Mouse (Mus musculus) CH12.LX (cell line): ENCODE results near the gene Zfpm1. TPM values are rescaled to one million over a fixed set of nuclear protein-coding genes. Genes with fewer than 3 reads are reported as not detected.
A peak's percentile ranks its signal among the peaks of the same experiment; 100 is the strongest.

Experiments
- DNase-seq: peaks from one replicate; pipeline ENCODE4 v3.0.0-alpha.2; 2013; ENCODE audit errors: extremely low read depth
- H3K27ac ChIP-seq: 2 replicates; pipeline ENCODE4 v1.5.1; 2012; ENCODE audit warnings: low read depth, mild to moderate bottlenecking, control low read depth, moderate library complexity; ENCODE audit not compliant: insufficient read depth
- H3K27me3 ChIP-seq: replicated peaks from 2 replicates; pipeline ENCODE3; 2012; ENCODE audit warnings: inconsistent platforms
- H3K36me3 ChIP-seq, 2 experiments: replicated peaks in 1 of 2; 2 replicates each; pipeline versions ENCODE3 to v1.6.1; 2012; ENCODE audit warnings: inconsistent platforms in 1 of 2, low read length in 1 of 2, mild to moderate bottlenecking in 1 of 2, mixed read lengths in 1 of 2, moderate library complexity in 1 of 2; ENCODE audit not compliant: control insufficient read depth in 1 of 2, insufficient read depth in 1 of 2
- H3K4me1 ChIP-seq, 2 experiments: 2 replicates each; pipeline ENCODE4 v1.6.1; 2012; ENCODE audit warnings: inconsistent platforms in 1 of 2, moderate library complexity in 1 of 2; ENCODE audit not compliant: insufficient read depth in 2 of 2, control insufficient read depth in 1 of 2
- H3K4me2 ChIP-seq: 2 replicates; pipeline ENCODE4 v1.6.1; 2012; ENCODE audit warnings: low read depth, mild to moderate bottlenecking, control low read depth; ENCODE audit not compliant: poor library complexity, insufficient read depth, severe bottlenecking
- H3K4me3 ChIP-seq, 3 experiments: fragments of 150-350 bp in 1 of 3; sonication (generic) in 1 of 3; replicated peaks in 1 of 3; 2 replicates each; pipeline versions ENCODE3 to v1.5.1; 2011 to 2012; ENCODE audit warnings: low read depth in 2 of 3, low read length in 2 of 3, mild to moderate bottlenecking in 2 of 3, moderate library complexity in 2 of 3, control low read depth in 1 of 3, improper control_type of control experiment in 1 of 3, inconsistent platforms in 1 of 3, mixed read lengths in 1 of 3; ENCODE audit not compliant: poor library complexity in 1 of 3
- H3K79me2 ChIP-seq: replicated peaks from 2 replicates; pipeline ENCODE4 v1.6.1; 2012; ENCODE audit warnings: mild to moderate bottlenecking, moderate library complexity; ENCODE audit not compliant: control insufficient read depth, poor library complexity, insufficient read depth, severe bottlenecking; ENCODE audit errors: extremely low read depth
- H3K9ac ChIP-seq: 2 replicates; pipeline ENCODE4 v1.6.1; 2012; ENCODE audit warnings: low read depth, mild to moderate bottlenecking, control low read depth, moderate library complexity; ENCODE audit not compliant: insufficient read depth
- H3K9me3 ChIP-seq: replicated peaks from 2 replicates; pipeline ENCODE3; 2012; ENCODE audit warnings: low read length, inconsistent platforms, mixed read lengths
- CTCF ChIP-seq, 2 experiments: IDR thresholded peaks in 1 of 2; conservative IDR thresholded peaks in 1 of 2; 2 replicates each; pipeline ENCODE4 v1.5.1; 2011 to 2012; ENCODE audit warnings: low read depth in 2 of 2, low read length in 2 of 2, improper control_type of control experiment in 1 of 2, inconsistent platforms in 1 of 2, mild to moderate bottlenecking in 1 of 2, moderate library complexity in 1 of 2
- ELF1 ChIP-seq: IDR thresholded peaks from 2 replicates; pipeline ENCODE4 v1.6.1; 2014; ENCODE audit warnings: low read depth, mild to moderate bottlenecking, inconsistent platforms, low read length, improper control_type of control experiment
- HCFC1 ChIP-seq: IDR thresholded peaks from 2 replicates; pipeline ENCODE4 v1.6.1; 2012; ENCODE audit warnings: low read depth, mild to moderate bottlenecking, inconsistent platforms, low read length, improper control_type of control experiment
- JUN ChIP-seq: IDR thresholded peaks from 2 replicates; pipeline ENCODE4 v1.6.1; 2011; ENCODE audit warnings: low read depth, mild to moderate bottlenecking, low read length, improper control_type of control experiment, moderate library complexity; ENCODE audit not compliant: insufficient read depth
- JUND ChIP-seq: conservative IDR thresholded peaks from 2 replicates; pipeline ENCODE4 v1.6.1; 2011; ENCODE audit warnings: low read depth, low read length, improper control_type of control experiment
- KAT2A ChIP-seq: IDR thresholded peaks from 2 replicates; pipeline ENCODE4 v1.6.1; 2012; ENCODE audit warnings: low read length, improper control_type of control experiment, inconsistent platforms; ENCODE audit not compliant: insufficient replicate concordance
- MAFK ChIP-seq: IDR thresholded peaks from 2 replicates; pipeline ENCODE4 v1.6.1; 2011; ENCODE audit warnings: low read length, improper control_type of control experiment; ENCODE audit not compliant: insufficient replicate concordance
- MEF2A ChIP-seq: IDR thresholded peaks from 2 replicates; pipeline ENCODE4 v1.6.1; 2014; ENCODE audit warnings: low read depth, mild to moderate bottlenecking, inconsistent platforms, low read length, improper control_type of control experiment, borderline replicate concordance
- NELFE ChIP-seq: IDR thresholded peaks from 2 replicates; pipeline ENCODE4 v1.6.1; 2011; ENCODE audit warnings: low read depth, low read length, improper control_type of control experiment
- RAD21 ChIP-seq: IDR thresholded peaks from 2 replicates; pipeline ENCODE4 v1.6.1; 2011; ENCODE audit warnings: low read depth, mild to moderate bottlenecking, low read length, improper control_type of control experiment, moderate library complexity
- RCOR1 ChIP-seq: conservative IDR thresholded peaks from 2 replicates; pipeline ENCODE4 v1.6.1; 2012; ENCODE audit warnings: low read depth, mild to moderate bottlenecking, inconsistent platforms, low read length, improper control_type of control experiment
- UBTF ChIP-seq: IDR thresholded peaks from 2 replicates; pipeline ENCODE4 v1.6.1; 2012; ENCODE audit warnings: low read depth, mild to moderate bottlenecking, inconsistent platforms, low read length, improper control_type of control experiment, moderate library complexity
- ZNF384 ChIP-seq: IDR thresholded peaks from 2 replicates; pipeline ENCODE4 v1.6.1; 2012; ENCODE audit warnings: low read depth, low read length, improper control_type of control experiment, inconsistent platforms
- dilution Hi-C: fragments of 300-500 bp; cut with MboI; formaldehyde crosslinking; loops from 2 replicates; pipeline ENCODE4 v1.14.3; 2020; ENCODE audit warnings: low sequenced_read_pairs; ENCODE audit not compliant: extremely low pct_unique_long_range_greater_than_20kb, extremely low pct_ligation_motif_present
- in situ Hi-C: fragments of 300-500 bp; cut with MboI; formaldehyde crosslinking; loops from 3 replicates; pipeline ENCODE4 v1.14.3; 2019; ENCODE audit warnings: low sequenced_read_pairs, low pct_ligation_motif_present, low pct_unique_long_range_greater_than_20kb, mixed read lengths
- polyA plus RNA-seq: library from polyadenylated mRNA; unstranded; fragments of >175 nt; gene quantifications from 2 replicates; pipeline ENCODE4 v1.2.1, GENCODE M21; 2012; ENCODE audit warnings: low read depth; ENCODE audit not compliant: insufficient read length
- total RNA-seq, 2 experiments: library from RNA; depleted of rRNA; stranded (reverse); fragments of 300-350 nt in 1 of 2; fragments of >200 nt in 1 of 2; gene quantifications; 2 replicates each; pipeline ENCODE4 v1.2.3; 2012 to 2014

Zfpm1 gene
- total and polyA plus RNA-seq, 3 experiments, result 11.0 to 63.5 (median 30.1) TPM

DNA sequence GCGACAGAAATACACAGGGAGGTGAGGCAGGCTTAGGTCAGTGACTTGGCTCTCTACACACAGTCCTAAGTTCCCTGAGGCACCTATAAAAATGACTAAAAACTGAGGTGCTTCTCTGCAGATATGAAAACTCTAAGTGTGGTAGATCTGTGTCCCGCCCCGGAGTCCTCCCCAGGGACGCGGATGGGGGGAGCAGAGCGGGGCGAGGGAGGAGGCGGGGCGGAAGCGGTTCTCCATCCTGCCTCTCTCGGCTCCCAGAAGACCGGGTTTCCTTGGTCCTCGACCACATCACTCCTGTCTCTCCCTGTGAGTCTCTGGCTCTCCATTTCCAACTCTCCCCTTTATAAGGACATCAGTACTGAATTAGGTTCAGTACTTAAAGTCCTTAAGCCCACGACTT, 61.8 kb downstream of the Zfpm1 start:
- H3K4me1 ChIP-seq, result peaks cover 8 to 29% of the 10 kb centered on the region in 2 experiments
- in situ Hi-C loops, result no loop called here
- no peak overlapping the region for H3K27ac ChIP-seq
- DNase-seq, result no peak
- no peak overlapping the region for H3K9ac ChIP-seq
- H3K4me3 ChIP-seq, result peak overlapping the region in 1 of 3 experiments; percentile 25
- TF ChIP-seq HCFC1, result no peak
- no peak for TF ChIP-seq CTCF (conservative IDR thresholded peaks at IDR 0.05 in 1 of 2, IDR thresholded peaks at IDR 0.05 in 1 of 2; ENCODE audit: low read depth in 2 of 2, low read length in 2 of 2)
- TF ChIP-seq RAD21, result no peak
- TF ChIP-seq, all 38 proteins: peak for 0
- Histone ChIP-seq H3K79me2 (no peaks in the 10 kb centered on the region), H3K36me3 (peaks cover 0 to 10% of the 10 kb centered on the region in 2 experiments), H3K9me3 (peaks cover 2% of the 10 kb centered on the region), H3K4me2 (peak overlapping the region; percentile 26; the same call in 1 of the 2 replicates), H3K27me3 (peaks cover 2% of the 10 kb centered on the region)
- dilution Hi-C loops, result no loop called here

DNA sequence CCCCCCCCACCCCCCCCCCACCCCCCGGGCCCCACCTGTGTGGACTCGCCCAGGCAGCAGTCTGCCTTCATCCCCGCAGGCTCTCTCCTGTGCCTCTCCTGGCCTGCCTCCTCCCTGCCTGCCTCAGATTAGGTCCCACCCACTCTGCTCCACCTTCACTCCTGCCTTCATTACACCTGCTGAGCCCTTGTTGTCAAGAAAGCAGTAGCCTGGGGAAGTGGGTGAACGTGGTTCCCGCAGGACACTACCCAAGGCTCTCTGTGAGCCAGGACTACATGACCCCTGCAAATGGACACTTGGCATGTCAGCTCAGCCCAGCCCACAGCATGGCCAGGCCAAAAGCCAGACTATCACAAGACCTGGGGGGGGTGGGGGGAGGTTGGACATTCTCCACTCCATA, 62.3 kb downstream of the Zfpm1 start:
- dilution Hi-C loops (no loop called here), in situ Hi-C loops (no loop called here)
- no peaks in the 10 kb centered on the region for H3K79me2 ChIP-seq
- peaks cover 2% of the 10 kb centered on the region for H3K9me3 ChIP-seq
- no peak overlapping the region for H3K9ac ChIP-seq
- H3K4me3 ChIP-seq, result no peak overlapping the region
- H3K27me3 ChIP-seq, result peaks cover 2% of the 10 kb centered on the region
- H3K27ac ChIP-seq, result no peak overlapping the region
- H3K36me3 ChIP-seq, result peaks cover 0 to 6% of the 10 kb centered on the region in 2 experiments
- no peak for DNase-seq
- peaks cover 8 to 29% of the 10 kb centered on the region in 2 experiments for H3K4me1 ChIP-seq
- no peak for TF ChIP-seq ZNF384
- TF ChIP-seq ELF1, result no peak
- no peak for TF ChIP-seq HCFC1
- TF ChIP-seq JUN, result no peak
- H3K4me2 ChIP-seq, result no peak overlapping the region

DNA sequence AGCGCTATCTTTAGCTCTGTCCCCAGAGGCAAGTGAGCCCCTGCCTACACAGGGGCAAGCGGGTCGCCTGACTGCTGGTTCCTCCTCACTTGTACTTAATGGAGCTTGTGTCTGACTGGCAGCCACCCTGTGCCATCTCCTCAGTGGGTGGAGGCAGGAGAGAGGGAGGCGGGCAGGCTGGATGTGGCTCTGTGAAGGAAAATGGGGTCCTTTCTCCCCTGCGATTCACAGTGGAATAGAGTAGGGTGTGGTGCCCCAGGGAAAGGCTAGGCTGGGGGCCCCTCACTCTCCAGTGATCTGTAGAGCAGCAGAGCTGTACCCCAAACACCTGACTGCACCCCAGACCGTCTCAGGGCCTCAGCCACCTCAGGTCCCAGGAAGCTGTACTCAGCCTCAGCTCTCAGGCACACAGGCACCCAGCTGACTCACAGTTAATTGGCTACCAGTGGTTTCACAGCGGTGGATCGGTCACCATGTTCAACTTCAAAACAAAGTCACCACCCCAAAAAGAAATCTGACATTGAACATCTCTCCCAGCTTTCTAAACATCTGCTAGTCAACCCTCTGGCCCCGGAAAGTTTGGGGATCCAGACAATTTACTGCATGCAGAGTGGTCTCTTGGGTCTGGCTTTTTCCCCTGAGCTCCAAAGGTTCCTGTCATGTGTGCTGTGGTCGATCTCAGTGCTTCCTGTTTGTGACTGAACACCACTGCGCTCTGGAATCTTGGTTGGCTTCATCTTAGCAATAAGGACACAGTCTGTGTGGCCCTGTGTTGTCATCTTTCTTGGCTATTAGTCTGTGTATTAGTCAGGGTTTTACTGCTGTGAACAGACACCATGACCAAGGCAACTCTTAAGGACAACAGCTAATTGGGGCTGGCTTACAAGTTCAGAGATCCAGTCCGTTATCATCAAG, 63.5 kb downstream of the Zfpm1 start:
- H3K9me3 ChIP-seq, result peaks cover 2% of the 10 kb centered on the region
- H3K4me2 ChIP-seq, result no peak overlapping the region
- H3K4me3 ChIP-seq, result no peak overlapping the region
- dilution Hi-C loops, result no loop called here
- no peak overlapping the region for H3K9ac ChIP-seq
- H3K36me3 ChIP-seq, result peaks cover 0 to 1% of the 10 kb centered on the region in 2 experiments
- in situ Hi-C loops, result no loop called here
- TF ChIP-seq UBTF (no peak), MAFK (no peak), CTCF (conservative IDR thresholded peaks at IDR 0.05 in 1 of 2, IDR thresholded peaks at IDR 0.05 in 1 of 2; ENCODE audit: low read depth in 2 of 2, low read length in 2 of 2) (no peak), JUND (no peak), KAT2A (no peak), NELFE (no peak), MEF2A (no peak), RCOR1 (no peak)
- H3K79me2 ChIP-seq, result no peaks in the 10 kb centered on the region
- H3K4me1 ChIP-seq, result peaks cover 8 to 37% of the 10 kb centered on the region in 2 experiments
- DNase-seq, result no peak
- peaks cover 2% of the 10 kb centered on the region for H3K27me3 ChIP-seq
- H3K27ac ChIP-seq, result no peak overlapping the region
